22 mouse cellular contexts compared by ENCODE assay signal in genomic region chr7:81566332-81566731, GRCm38 (mm10). TPM values are rescaled to one million over a fixed set of nuclear protein-coding genes. Genes with fewer than 3 reads are reported as not detected.
DNase-seq lines count a peak whose midpoint lies in the region; ATAC-seq and TF ChIP-seq lines count a peak whose summit lies in the region.
"Had no signal": no experiment of that assay in that cellular context is flagged by ENCODE, and none has a peak within 500 bp of the region (broad histone marks: within the 10 kb centered on the region; RNA-seq: fewer than 3 reads in every experiment).

No protein-coding gene starts in this region.

- H3K27me3 ChIP-seq in heart, embryonic 14.5 days (ENCODE audit: control insufficient read depth, insufficient read depth, low read length) = no peaks in the 10 kb centered on the region
- H3K27me3 ChIP-seq in MEL (ENCODE audit: control insufficient read depth in 1 of 2, insufficient read depth in 2 of 2, low read length in 2 of 2) = peaks cover 0 to 5% of the 10 kb centered on the region in 2 experiments; a peak in 3 of 4 replicates
- no peaks in the 10 kb centered on the region for H3K27me3 ChIP-seq in heart, postnatal 0 days (ENCODE audit: control insufficient read depth, insufficient read depth, low read length)
- H3K27me3 ChIP-seq: hindbrain, embryonic 15.5 days; intestine, embryonic 15.5 days; liver, embryonic 12.5 days; midbrain, embryonic 12.5 days had no signal

- no peak for TF ChIP-seq RAD21 in MEL (IDR thresholded peaks at IDR 0.05; ENCODE audit: low read depth, low read length)

- no peak for TF ChIP-seq CTCF in MEL (IDR thresholded peaks at IDR 0.05 in 2 of 3, conservative IDR thresholded peaks at IDR 0.05 in 1 of 3; ENCODE audit: control insufficient read depth in 1 of 3, insufficient read depth in 1 of 3, low read depth in 2 of 3, low read length in 3 of 3, poor library complexity in 1 of 3, severe bottlenecking in 1 of 3)
- no peak for TF ChIP-seq CTCF in heart, postnatal 0 days (IDR thresholded peaks at IDR 0.05; ENCODE audit: low read depth)

- TF ChIP-seq EP300 in MEL (IDR thresholded peaks at IDR 0.05; ENCODE audit: low read depth in 1 of 2, low read length in 2 of 2) = no peak
- no peak for TF ChIP-seq EP300 in heart, postnatal 0 days (IDR thresholded peaks at IDR 0.05; ENCODE audit: low read depth)

- H3K36me3 ChIP-seq in heart, embryonic 14.5 days (ENCODE audit: control insufficient read depth, insufficient read depth, low read length) = no peaks in the 10 kb centered on the region
- H3K36me3 ChIP-seq in MEL (ENCODE audit: control insufficient read depth in 1 of 2, insufficient read depth in 2 of 2, low read length in 2 of 2) = no peaks in the 10 kb centered on the region
- H3K36me3 ChIP-seq in heart, postnatal 0 days (replicated peaks; ENCODE audit: control insufficient read depth, insufficient read depth, low read length) = no peaks in the 10 kb centered on the region
- H3K36me3 ChIP-seq: hindbrain, embryonic 15.5 days; intestine, embryonic 15.5 days; liver, embryonic 12.5 days; midbrain, embryonic 12.5 days had no signal

- 15% methylated on average over 4 of the region's 4 CpGs for WGBS in heart, embryonic 14.5 days
- 32% methylated on average over 4 of the region's 4 CpGs for WGBS in heart, postnatal 0 days

- H3K4me1 ChIP-seq in heart, embryonic 14.5 days (ENCODE audit: control insufficient read depth in 2 of 2, insufficient read depth in 2 of 2, low read length in 2 of 2) = peaks cover 18 to 41% of the 10 kb centered on the region in 2 experiments
- peaks cover 2 to 4% of the 10 kb centered on the region in 2 experiments; a peak in 2 of 4 replicates for H3K4me1 ChIP-seq in MEL (ENCODE audit: control insufficient read depth in 1 of 2, insufficient read depth in 2 of 2, low read length in 2 of 2)
- H3K4me1 ChIP-seq in heart, postnatal 0 days (ENCODE audit: control insufficient read depth, insufficient read depth) = peaks cover 22% of the 10 kb centered on the region
- H3K4me1 ChIP-seq: intestine, embryonic 15.5 days; midbrain, embryonic 12.5 days had no signal

- H3K79me2 ChIP-seq in MEL (ENCODE audit: control insufficient read depth, insufficient read depth, low read length, poor library complexity) = peaks cover 1% of the 10 kb centered on the region; the same call in 1 of the 2 replicates

- peak overlapping the region; percentile 27 to 48 for H3K4me3 ChIP-seq in heart, embryonic 14.5 days (ENCODE audit: control insufficient read depth in 1 of 2, insufficient read depth in 1 of 2, low read depth in 1 of 2, low read length in 2 of 2)
- no peak overlapping the region for H3K4me3 ChIP-seq in MEL (ENCODE audit: control insufficient read depth in 1 of 2, insufficient read depth in 1 of 2, low read depth in 2 of 2, low read length in 2 of 2)
- H3K4me3 ChIP-seq in heart, postnatal 0 days (ENCODE audit: low read depth, low read length) = peak overlapping the region; percentile 34
- H3K4me3 ChIP-seq: hindbrain, embryonic 15.5 days; intestine, embryonic 15.5 days; liver, embryonic 12.5 days; midbrain, embryonic 12.5 days had no signal

- no peak for ATAC-seq in heart, embryonic 14.5 days (ENCODE audit: insufficient number of reproducible peaks, insufficient read depth, low FRiP score, low read depth)
- ATAC-seq in heart, postnatal 0 days (ENCODE audit: insufficient read depth, low read depth) = no peak
- ATAC-seq: intestine, embryonic 15.5 days; liver, embryonic 12.5 days; Patski had no signal

- H3K4me2 ChIP-seq in heart, embryonic 14.5 days (ENCODE audit: low read length) = peak overlapping the region; percentile 61
- peak overlapping the region; percentile 67 for H3K4me2 ChIP-seq in heart, postnatal 0 days (ENCODE audit: low read depth, low read length)
- H3K4me2 ChIP-seq: hindbrain, embryonic 15.5 days; intestine, embryonic 15.5 days; liver, embryonic 12.5 days; midbrain, embryonic 12.5 days had no signal

- peak overlapping the region; percentile 74 for H3K9ac ChIP-seq in heart, embryonic 14.5 days (ENCODE audit: low read length)
- no peak overlapping the region for H3K9ac ChIP-seq in MEL (ENCODE audit: control insufficient read depth, low read depth, low read length, poor library complexity, severe bottlenecking)
- H3K9ac ChIP-seq in heart, postnatal 0 days (replicated peaks; ENCODE audit: low read depth, low read length) = peak overlapping the region; percentile 64
- H3K9ac ChIP-seq: forebrain, postnatal 0 days; hindbrain, embryonic 15.5 days; intestine, embryonic 15.5 days; liver, embryonic 12.5 days; midbrain, embryonic 12.5 days had no signal

- peak; percentile 65 for DNase-seq in heart, adult 11 months
- DNase-seq in heart, adult 9 months (ENCODE audit: low spot score in 2 of 2) = no peak
- no peak for DNase-seq in heart, postnatal 4 days
- DNase-seq in MEL (ENCODE audit: low read depth, low spot score) = no peak
- peak; percentile 16 for DNase-seq in heart, postnatal 0 days (ENCODE audit: low spot score)
- DNase-seq in gastrocnemius, postnatal 10 days = no peak
- DNase-seq: adrenal gland, postnatal 36 days; cerebellum, adult 9-11 months; forebrain, postnatal 0 days; kidney, adult 9 months; kidney, postnatal 14 days; lung, postnatal 10 days; right cerebral cortex, postnatal 14 days; spleen, adult 18-20 months; thymus, postnatal 14 days had no signal

- H3K27ac ChIP-seq in heart, embryonic 14.5 days (replicated peaks in 1 of 2; ENCODE audit: control insufficient read depth in 1 of 2, insufficient read depth in 1 of 2, low read depth in 2 of 2, low read length in 2 of 2) = peak overlapping the region; percentile 97
- no peak overlapping the region for H3K27ac ChIP-seq in MEL (ENCODE audit: control insufficient read depth, low read depth, low read length)
- H3K27ac ChIP-seq in heart, postnatal 0 days (ENCODE audit: low read depth) = peak overlapping the region; percentile 97
- H3K27ac ChIP-seq: hindbrain, embryonic 15.5 days; intestine, embryonic 15.5 days; liver, embryonic 12.5 days; midbrain, embryonic 12.5 days had no signal

- no peak for TF ChIP-seq POLR2A in MEL (IDR thresholded peaks at IDR 0.05; ENCODE audit: control insufficient read depth in 1 of 2, insufficient read depth in 1 of 2, low read depth in 1 of 2, low read length in 2 of 2, poor library complexity in 1 of 2)

- H3K9me3 ChIP-seq in heart, embryonic 14.5 days (ENCODE audit: control insufficient read depth, low read length) = no peaks in the 10 kb centered on the region
- H3K9me3 ChIP-seq in MEL (replicated peaks; ENCODE audit: insufficient read depth, low read length) = no peaks in the 10 kb centered on the region
- H3K9me3 ChIP-seq in heart, postnatal 0 days (replicated peaks; ENCODE audit: control insufficient read depth, low read length) = no peaks in the 10 kb centered on the region
- H3K9me3 ChIP-seq: hindbrain, embryonic 15.5 days; intestine, embryonic 15.5 days; liver, embryonic 12.5 days; midbrain, embryonic 12.5 days had no signal

TF ChIP-seq in MEL, 35 proteins besides CTCF, POLR2A, EP300 and RAD21:
- TF ChIP-seq TCF12 (IDR thresholded peaks at IDR 0.05; ENCODE audit: low read depth, low read length) = no peak
- 0 out of 2 replicates have a peak, but pooled peaks have one; percentile 12 for TF ChIP-seq RCOR1 (IDR thresholded peaks at IDR 0.05; ENCODE audit: low read depth, low read length)
- TF ChIP-seq GATA1 (IDR thresholded peaks at IDR 0.05; ENCODE audit: low read depth, low read length) = 0 out of 2 replicates have a peak, but pooled peaks have one; percentile 35

RNA-seq across cellular contexts. Expression of gene Fsd2, which starts 0.4 kb away (rescaled TPM):
- 60.6 and 68.0 TPM in 2 replicates for polyA plus RNA-seq in heart, embryonic 14.5 days (2014; fragmentation: Nextera tagmentation; extraction: Ambion mirVana)
- total RNA-seq in heart, postnatal 4 days (2021) = 100 to 1,000 TPM; 199 to 200 TPM
- not detected in 2 replicates for total RNA-seq in MEL (2012; rRNA removed)
- under 1 TPM in 1 of 2 experiments, not detected in 1; 0.03 TPM for polyA plus RNA-seq in MEL (2012; ENCODE audit: insufficient read depth in 1 of 2, insufficient read length in 2 of 2, low read depth in 1 of 2, low replicate concordance in 2 of 2, missing spikeins in 1 of 2)
- total RNA-seq in heart, postnatal 0 days (2014; rRNA removed; ENCODE audit: low replicate concordance) = 83.2 and 93.7 TPM in 2 replicates
- 95.1 and 99.0 TPM in 2 replicates for polyA plus RNA-seq in heart, postnatal 0 days (2015; fragmentation: Nextera tagmentation; extraction: Ambion mirVana)
- 100 to 1,000 TPM; 195 to 220 TPM for total RNA-seq in gastrocnemius, postnatal 10 days (2021)
- total RNA-seq: common myeloid progenitor, adult 5-6 weeks had no signal
- polyA plus RNA-seq: Patski had no signal

RNA-seq across cellular contexts. Expression of gene Whamm, which starts 4.7 kb away (rescaled TPM):
- polyA plus RNA-seq in heart, embryonic 14.5 days (2014; fragmentation: Nextera tagmentation; extraction: Ambion mirVana) = 7.7 and 9.5 TPM in 2 replicates
- total RNA-seq in heart, postnatal 4 days (2021) = 1 to 10 TPM; 8.3 to 8.4 TPM
- 9.4 and 11.1 TPM in 2 replicates for total RNA-seq in MEL (2012; rRNA removed)
- 10 to 100 TPM in 1 of 2 experiments, not detected in 1; 22.9 TPM for polyA plus RNA-seq in MEL (2012; ENCODE audit: insufficient read depth in 1 of 2, insufficient read length in 2 of 2, low read depth in 1 of 2, low replicate concordance in 2 of 2, missing spikeins in 1 of 2)
- total RNA-seq in heart, postnatal 0 days (2014; rRNA removed; ENCODE audit: low replicate concordance) = 3.3 and 6.6 TPM in 2 replicates
- polyA plus RNA-seq in heart, postnatal 0 days (2015; fragmentation: Nextera tagmentation; extraction: Ambion mirVana) = 3.1 and 3.3 TPM in 2 replicates
- 1 to 10 TPM; 5.9 to 6.5 TPM for total RNA-seq in gastrocnemius, postnatal 10 days (2021)

Comparison
In these comparisons a context has a peak if more than half of its experiments do, and no peak if none do; other contexts are left out.
1. DNase-seq: peak in heart, adult 11 months (single experiment) and heart, postnatal 0 days (single experiment); none in heart, adult 9 months (0 of 2), heart, postnatal 4 days (single experiment), MEL (single experiment) and gastrocnemius, postnatal 10 days (single experiment).
2. H3K4me3 ChIP-seq: peak in heart, embryonic 14.5 days (2 of 2) and heart, postnatal 0 days (single experiment); none in MEL (0 of 2).
3. RNA of gene Fsd2, which starts 0.4 kb away (total RNA-seq): 195 to 220 TPM in gastrocnemius, postnatal 10 days, 199 to 200 TPM in heart, postnatal 4 days and 83.2 to 93.7 TPM in heart, postnatal 0 days; not detected in MEL; every median in the first group is over 10 times any median in the second.